Mouse (Mus musculus) layer of hippocampus, adult 18-20 months (tissue): ENCODE data around the gene Reps1. TPM values are rescaled to one million over a fixed set of nuclear protein-coding genes. Genes with fewer than 3 reads are reported as not detected.

Experiments
- DNase-seq, 2 experiments: peaks; one replicate each; pipeline ENCODE4 v3.0.0; 2022; ENCODE audit warnings: low spot score in 2 of 2
- total RNA-seq, 2 experiments: library from RNA; stranded (reverse); gene quantifications; 2 replicates each; pipeline ENCODE4 v1.2.3; 2021

The Reps1 gene
- total RNA-seq, 2 experiments from 2014 or later: 82.2 to 82.6 TPM

DNA sequence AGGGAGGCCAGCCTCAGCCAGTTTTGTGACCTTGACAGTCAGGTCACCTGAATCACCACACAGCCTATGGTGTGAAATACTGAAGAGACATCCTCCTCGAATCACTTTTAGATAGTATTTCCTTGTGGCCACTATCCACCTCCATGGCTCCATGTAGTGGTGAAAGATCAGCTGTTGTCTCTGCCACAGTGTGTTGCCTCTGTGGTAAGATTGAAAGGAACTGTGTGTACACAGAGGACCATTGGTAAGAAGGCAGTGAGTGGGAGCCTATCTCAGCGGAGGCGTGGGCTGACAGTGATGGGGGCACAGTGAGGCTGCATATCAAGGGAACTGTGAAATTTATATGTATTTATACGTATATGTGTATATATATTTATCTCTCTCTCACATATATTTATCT is 5.9 kb downstream of the Reps1 start:
- DNase-seq: no peak

DNA sequence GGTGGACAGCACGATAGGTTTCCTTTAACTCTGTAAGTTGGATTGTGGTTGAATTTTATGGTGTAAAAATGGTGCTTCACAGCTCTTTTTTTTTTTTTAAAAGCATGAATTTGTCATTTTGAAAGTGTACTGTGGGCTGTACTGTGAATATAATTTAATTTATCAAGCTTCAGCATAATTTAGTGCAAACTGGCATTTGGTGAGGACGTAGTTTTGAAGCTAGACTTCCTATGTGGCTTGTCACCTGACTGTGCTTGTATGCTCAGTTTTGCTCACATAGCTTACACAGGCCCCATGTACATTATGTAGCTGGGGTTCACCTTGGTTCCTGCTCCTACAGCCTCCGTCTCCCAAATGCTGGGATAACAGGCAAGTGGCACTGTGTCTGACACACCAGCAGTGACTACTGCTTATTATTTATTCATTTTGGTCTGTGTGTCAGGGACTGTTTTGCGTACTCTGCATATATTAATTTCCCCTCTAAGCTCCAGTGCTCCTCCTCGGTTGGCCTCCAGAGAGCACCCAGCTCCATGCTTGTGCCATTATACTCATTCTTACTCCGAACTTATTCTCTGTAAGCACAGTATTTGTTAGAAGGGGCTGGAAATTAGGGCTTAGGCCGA is 9.1 kb downstream of the Reps1 start:
- DNase-seq: no peak

DNA sequence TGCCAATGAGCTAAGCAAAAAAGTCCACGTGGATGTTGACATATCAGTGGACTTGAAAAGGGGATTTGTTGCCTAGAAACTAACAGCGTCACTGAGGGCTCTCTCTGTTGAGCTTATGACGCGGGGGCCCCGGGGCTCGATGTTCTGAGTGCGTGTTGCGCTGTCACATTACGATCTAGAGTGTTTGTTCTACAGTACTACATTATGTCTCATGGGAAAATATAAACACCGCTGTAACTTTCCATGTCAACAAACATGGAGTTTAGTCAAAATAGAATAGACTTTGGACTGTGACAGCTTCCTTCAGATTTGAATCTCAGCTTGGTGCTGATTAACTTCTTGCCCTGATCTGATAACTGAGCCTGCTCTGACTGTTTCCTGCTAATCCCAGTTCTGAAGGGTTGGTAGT is 10.4 kb downstream of the Reps1 start:
- DNase-seq: no peak

DNA sequence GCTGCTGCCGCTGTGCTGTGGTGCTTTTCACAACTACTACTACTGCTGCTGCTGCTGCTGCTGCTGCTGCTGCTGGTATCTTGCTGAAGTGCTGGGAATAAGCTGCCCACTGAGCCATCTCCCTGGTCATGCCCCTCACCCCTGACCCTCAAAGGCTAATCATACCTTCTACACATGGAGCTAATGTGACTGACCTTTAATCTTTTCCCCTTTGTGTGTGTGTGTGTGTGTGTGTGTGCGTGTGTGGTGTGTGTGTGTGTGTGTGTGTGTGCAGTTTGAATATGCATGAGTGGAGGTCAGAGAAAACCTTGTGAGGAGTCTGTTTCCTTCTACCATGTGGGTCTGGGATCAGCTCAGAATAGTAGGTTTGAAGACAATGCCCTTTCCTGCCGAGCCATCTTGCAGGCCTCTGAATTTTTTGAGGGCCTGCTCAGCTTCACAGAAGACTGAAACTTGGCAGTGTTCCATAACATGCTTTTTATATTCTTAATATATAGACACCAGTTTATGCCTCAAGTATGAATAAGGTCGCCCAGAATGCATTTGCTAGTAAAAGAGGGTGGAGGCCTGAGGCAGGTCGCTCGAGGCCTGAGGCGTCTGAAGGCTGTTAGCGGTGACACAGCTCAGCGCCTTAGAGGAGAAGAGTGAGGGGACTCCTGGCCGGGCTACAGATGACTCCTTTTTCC is 12.2 kb downstream of the Reps1 start:
- DNase-seq: no peak

DNA sequence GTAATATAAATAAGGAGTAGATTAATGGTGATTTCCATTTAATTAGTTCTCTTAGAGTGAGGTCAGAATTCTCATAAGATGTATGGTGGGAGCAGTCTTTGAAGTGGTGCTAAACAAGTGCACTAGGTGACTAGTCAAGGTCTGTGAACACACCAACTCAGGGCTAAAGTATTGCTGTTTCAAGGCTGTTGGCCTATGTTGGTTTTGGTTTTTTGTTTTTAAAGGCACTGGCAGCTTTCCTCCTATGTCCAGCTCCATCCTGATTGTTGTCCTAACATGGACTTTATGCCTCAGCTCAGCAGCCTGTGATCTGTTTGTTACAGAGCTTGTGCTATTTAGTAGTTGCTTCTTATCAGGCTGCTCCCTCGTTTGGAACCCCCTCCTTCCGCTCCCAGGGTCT is 13.2 kb downstream of the Reps1 start:
- no peak for DNase-seq

DNA sequence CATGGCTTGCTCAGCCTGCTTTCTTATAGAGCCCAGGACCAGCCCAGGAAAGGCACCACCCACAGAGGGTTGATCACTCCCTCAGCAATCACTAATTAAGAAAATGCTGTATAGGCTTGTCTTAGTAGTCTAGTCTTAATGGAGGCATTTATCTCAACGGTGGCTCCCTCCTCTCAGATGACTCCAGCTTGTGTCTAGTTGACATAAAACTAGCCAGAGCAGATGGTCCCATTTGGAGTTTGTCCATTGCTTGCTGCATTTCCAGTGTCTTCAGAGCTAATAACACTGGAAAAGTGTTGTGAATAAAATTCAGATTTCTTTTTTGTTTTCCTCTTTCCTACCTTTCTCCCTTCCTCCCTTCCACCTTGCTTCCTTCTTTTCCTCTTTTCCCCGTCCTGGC is 13.9 kb downstream of the Reps1 start:
- DNase-seq: peak in 1 of 2 experiments; percentile 28

DNA sequence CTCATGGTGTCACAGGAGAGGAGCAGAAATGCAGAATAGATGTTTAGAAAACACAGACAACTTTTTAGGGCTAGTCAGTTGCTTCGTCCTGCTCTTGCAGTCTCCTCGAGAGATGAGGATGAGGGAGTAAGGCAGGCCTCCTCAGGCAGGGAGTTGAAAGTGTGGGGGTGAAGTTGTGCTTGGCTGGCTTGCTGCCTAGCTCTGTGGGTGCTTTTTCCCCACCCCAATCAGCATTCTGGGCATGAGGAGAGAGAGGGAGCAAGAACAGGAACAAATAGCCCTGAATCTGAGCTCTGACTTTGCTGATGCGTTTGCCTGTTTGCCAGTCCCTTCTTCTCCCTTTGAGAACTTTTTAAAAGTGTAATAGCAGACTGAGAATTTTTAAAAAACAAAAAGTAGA is 14.5 kb downstream of the Reps1 start:
- DNase-seq: peak; percentile 68 to 82

DNA sequence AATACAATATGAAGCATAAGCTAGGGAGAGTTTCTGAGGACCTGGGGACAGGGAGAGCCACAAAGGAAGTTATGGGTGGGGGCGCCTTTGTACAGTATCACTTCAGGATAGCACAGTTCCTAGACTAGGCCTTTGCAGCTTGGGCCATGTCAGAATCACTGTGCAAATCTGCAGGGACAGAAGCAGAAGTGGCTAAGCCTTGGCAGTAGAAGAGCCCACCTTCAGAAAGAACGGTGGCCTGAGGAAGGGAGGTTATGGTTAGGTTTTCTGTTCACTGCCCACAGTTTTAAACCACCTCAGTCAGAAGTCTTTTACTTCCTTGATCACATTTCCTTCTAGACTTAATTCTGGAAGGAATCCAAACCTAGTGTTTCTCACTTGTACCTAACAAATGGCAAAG is 15.0 kb downstream of the Reps1 start:
- no peak for DNase-seq

DNA sequence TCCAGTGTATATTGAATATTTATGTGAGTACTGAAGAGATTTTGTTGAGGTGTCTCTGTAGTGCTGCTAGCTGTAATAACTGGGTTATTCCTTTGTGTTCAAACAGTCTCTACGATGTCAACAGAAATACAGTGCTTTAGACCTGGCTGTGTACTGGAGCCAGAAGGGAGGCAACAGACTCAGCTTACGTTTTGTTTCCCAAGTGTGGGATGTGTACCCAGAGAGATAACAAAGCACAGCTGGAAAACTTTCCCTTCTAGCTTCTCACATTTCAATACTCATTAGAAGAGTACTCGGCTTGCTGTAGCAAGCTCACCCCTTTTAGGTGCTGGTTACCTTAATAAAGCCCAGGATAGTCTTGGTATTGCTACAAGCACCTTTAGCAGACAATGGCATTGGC is 17.2 kb downstream of the Reps1 start:
- DNase-seq: no peak

DNA sequence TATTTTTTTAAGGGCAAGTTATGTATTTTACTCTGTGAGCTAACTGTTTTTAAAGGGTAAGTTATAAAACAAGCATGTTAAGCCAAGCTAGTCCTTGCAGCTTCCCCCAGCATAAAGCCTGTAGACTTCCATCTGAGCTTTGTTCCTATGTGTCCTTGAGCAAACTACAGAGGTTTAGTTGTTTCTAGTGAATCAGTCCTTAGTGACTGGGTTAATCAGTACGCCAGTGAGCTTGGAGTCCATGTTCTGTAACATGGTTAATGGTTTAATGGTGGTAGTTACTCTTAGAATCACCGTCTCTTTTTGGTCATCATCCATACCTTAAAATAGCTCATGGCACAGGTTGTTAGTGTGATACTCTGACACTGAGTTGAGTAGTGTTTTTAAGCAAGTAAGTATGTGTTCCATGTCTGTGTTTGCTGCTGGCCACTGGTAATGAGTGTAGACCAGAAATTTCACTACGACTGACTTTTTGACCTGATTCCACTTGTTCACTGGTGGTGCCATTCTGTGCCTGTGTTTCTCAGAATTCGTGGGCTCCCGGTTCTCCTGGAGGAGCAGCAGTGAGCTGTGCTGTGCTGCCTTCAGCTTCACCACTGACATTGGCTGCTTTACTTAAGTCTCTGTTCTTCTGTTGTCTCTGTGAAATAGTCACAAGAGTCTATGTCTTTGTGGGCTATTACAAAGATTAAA is 18.9 kb downstream of the Reps1 start:
- DNase-seq: no peak

DNA sequence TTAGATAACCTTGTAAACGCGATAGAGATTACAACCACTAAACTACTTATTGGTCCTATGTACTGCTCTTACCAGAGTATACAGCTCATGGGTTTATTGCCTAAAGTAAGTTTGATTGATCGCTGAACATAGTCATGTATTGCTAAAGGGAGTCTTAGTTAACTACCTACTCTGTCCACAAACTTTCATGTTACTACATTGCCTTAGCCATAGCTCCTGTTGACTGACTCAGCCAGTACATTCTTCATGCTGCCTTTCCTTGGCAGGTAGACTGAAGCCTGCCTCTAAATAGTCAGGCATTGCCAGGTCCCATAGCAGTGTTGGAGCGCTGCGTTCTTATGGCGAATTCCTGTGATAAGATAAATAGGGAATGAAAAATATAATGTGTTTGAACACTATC is 20.2 kb downstream of the Reps1 start:
- DNase-seq: no peak

DNA sequence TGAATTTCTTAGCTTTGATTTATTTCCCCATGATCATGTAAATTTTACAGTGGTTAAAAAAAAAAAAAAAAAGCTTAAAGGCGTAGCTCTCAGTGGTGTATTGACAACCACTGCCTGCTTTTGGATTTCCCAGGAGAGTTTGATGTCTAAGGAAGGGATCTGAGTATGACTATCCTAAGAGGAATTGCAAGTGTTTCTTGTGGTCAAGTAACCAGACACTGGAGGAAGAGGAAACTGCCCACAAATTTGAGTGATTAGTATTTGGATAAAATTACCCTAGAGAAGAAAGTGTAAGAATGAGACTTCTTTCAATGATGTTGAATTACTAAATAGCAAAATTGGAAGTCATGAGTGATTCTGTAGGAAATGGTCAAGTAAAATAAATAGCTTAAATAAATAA is 25.9 kb downstream of the Reps1 start:
- DNase-seq: no peak

DNA sequence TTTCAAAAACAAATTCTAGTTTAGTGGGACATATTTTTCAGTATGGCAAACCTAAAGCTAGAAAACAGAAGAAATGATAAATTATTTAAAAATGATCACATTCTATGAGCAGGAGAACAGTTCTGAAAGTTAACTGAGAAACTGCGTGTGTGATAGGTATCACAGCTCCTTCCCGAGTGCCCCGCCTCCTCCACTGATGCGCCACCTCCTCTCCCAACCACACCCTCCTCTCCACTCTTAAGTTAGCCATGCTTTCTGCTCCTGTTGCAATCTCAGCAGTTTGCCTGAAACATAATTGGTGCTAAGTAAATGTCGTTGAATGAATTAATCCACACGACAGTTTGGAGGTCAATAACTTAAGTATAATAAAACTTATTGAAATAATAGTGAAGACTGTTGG is 27.1 kb downstream of the Reps1 start:
- DNase-seq: no peak

DNA sequence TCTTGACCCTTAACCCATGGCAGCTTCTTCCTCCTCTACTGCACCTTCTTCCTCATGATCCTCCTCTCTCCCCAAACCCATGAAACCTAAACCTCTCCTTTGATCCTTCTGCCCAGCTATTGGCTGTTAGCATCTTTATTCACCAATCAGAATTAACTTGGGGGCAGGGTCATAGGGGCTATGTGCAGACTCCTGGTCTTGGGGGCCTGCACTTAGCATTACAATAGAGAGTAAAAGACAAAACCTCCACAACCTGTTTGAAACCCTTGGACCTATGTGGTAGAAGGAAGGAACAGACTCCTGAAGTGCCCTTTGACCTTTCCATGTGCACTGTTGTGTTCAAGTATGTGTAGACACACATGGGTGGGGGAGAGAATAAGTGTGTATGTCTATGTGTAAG is 35.0 kb downstream of the Reps1 start:
- no peak for DNase-seq

DNA sequence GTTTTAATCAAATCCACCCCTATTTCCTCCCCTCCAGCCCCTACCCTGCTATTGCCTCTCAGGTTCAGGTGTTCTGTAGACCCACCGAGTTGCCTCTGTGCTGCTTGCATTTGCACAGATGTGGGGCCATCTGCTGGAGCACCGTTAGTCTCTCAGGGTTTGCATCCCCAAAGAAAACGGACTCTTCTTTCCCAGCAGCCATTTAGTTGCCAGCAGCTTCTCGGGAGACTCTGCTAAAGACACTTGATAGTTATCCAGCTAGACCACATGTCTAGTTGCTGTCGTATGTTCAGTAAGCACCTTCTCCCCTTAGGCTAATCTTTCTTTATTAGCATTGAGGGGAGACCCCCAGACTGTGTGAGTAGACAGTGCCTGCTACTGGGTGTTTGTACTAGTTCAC is 46.5 kb downstream of the Reps1 start:
- DNase-seq: no peak

DNA sequence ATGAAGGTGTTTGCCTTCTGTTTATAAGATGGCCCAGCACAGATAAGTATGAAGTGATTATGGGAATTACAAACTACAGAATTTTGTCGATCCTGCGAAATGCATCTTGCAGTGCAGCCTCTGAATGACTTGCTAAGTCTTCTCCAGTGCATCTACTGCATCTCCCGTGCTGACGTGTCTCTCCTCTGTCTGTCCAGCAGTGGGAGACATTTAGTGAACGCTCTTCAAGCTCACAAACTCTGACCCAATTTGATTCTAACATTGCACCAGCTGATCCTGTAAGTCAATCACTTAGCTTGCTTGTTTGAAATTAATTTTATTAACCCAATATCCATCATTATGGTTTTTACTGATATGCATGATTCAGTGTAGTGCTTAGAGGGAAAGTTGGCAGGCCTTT is 51.8 kb downstream of the Reps1 start:
- no peak for DNase-seq

DNA sequence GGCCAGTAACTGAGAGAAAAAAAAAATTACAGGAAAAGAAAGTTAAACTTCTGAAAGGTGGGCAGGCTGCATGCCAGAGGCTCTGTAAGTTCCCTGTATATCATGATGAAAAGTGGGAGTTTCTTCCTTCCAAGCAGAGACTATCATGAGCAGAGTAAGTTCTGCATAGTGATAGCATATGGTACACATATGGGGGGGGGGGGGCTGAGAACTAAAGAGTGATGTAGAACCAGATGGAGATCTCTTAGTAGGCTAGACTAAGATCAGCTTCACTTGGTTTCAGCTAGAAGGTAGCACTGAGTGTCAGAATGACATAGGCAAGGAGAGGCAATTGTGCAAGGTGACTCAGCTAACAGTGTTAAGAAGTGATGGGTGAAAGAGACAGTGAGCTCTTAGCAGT is 55.3 kb downstream of the Reps1 start:
- no peak for DNase-seq

DNA sequence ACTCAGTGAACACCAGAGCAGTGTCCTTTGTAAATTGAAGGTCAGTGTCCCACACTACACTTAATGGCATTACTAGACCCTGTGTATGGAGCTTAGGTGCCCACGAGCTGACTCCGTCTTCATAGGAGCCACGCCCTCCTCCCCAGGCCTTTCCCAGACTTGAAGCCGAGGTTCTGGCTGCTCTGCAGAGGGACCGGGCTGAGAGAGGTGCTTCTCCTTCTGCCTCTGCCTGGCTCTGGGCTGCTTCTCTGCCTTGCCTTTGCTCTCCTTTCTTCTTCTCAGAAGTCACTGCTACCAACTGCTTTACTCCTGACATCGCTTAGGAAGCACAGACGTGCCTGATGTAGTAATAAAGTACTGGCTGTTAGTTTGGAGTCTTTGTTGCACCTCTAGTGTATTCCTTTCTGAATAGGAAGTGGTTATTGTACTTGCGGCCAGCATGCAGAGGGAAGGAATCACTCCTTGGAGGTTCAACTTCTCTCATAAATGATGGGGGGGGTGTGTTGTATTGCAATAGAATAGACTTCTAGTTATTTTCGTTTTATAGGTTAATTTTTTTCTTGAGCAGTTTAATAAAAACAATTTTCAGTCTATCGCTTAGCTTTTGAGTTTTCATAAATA is 57.9 kb downstream of the Reps1 start:
- no peak for DNase-seq

DNA sequence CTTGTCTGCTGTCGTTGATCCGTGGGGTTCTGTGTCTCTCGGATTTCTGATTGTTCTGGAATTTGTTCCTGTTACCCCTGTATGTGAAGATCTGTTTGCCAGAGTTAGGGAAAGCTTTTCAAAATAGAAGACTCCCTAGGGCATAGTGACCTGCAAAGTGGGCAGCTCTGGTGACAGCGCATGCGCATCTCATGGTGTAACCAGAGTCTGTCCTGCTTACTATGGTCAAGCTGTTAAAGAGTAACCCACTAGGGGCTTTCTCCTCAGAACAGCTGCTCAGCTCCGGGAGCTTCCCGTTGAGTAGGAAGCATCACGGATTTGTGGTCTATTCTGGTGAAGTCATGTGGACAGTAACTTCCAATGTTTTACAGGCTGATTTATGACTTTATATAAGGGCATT is 62.7 kb downstream of the Reps1 start:
- no peak for DNase-seq

DNA sequence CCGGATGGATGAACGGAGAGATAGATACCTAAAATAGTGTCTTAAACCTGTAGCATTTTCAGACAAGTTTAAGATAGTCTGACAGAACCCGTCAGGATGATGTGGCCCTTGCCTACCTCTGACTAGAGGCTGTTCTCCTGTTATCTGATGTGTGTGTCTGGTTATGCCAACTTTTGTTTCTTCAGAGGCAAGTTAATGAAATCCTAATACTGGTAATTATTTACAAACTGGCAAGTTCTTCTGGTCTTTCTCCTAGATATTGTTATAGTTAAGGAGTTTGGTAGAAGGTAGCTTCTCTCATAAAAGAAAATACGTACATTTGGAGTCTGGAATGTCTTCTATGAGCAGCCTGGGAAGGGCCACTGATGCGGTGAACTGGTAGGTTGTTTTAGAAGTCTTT is 74.6 kb downstream of the Reps1 start:
- no peak for DNase-seq

DNA sequence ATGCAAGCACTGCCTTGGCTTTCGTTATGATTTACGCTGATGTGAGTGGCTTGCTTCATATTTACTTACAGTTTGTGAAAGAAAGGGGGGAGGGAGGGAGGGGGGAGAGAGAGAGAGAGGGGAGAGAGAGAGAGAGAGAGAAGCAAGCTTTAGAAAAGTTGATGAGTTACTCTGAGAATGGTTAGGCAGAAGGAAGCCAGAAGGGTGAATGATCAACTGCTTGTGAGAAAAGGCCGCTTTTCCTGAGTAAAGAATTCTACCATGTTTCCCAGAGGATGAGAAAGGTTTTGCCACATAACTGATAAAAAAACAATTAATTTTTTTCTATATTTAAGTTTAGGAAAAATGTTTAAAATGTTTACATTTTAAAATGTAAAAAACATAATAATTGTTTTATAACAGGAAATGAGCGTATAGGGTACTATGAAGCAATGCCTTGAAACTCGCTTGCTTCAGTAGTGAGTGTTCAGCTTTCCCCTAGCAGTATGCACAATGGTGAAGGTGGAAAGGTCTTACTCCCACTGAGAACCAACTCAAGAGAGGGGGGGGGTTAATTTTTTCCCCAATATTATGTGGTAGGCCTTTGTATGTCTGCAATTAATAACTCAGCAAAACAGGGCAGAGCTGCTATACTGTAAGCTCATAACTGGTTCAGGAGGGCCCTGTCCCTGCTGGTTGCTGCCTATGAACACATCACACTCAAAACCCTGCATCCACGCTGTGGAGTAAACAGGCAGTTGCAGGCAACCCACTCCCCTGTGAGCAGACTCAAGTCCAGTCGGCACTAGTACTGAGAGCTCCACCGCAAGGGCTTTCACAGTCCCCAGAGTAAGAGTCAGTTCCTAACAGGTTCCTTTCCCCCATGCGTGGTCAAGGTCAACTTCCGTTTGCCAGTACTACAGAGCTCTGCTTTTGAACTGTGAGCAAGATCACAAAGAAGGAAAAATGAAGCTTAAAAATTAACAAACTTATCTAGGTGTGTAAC is 76.3 kb downstream of the Reps1 start:
- no peak for DNase-seq
